Mouse (Mus musculus) CH12.LX (cell line): ENCODE measurements at regions not wholly inside any gene's neighbourhood (a gene's known extent, or its start where the extent isn't known, plus 50 kb on each side); places are given as distances from the start of the nearest gene placed in this dataset.

Experiments
- DNase-seq: peaks from one replicate; pipeline ENCODE4 v3.0.0-alpha.2; 2013; ENCODE audit errors: extremely low read depth
- H3K27ac ChIP-seq: 2 replicates; pipeline ENCODE4 v1.5.1; 2012; ENCODE audit warnings: low read depth, mild to moderate bottlenecking, control low read depth, moderate library complexity; ENCODE audit not compliant: insufficient read depth
- H3K27me3 ChIP-seq: replicated peaks from 2 replicates; pipeline ENCODE3; 2012; ENCODE audit warnings: inconsistent platforms
- H3K36me3 ChIP-seq, 2 experiments: replicated peaks in 1 of 2; 2 replicates each; pipeline versions ENCODE3 to v1.6.1; 2012; ENCODE audit warnings: inconsistent platforms in 1 of 2, low read length in 1 of 2, mild to moderate bottlenecking in 1 of 2, mixed read lengths in 1 of 2, moderate library complexity in 1 of 2; ENCODE audit not compliant: control insufficient read depth in 1 of 2, insufficient read depth in 1 of 2
- H3K4me1 ChIP-seq, 2 experiments: 2 replicates each; pipeline ENCODE4 v1.6.1; 2012; ENCODE audit warnings: inconsistent platforms in 1 of 2, moderate library complexity in 1 of 2; ENCODE audit not compliant: insufficient read depth in 2 of 2, control insufficient read depth in 1 of 2
- H3K4me2 ChIP-seq: 2 replicates; pipeline ENCODE4 v1.6.1; 2012; ENCODE audit warnings: low read depth, mild to moderate bottlenecking, control low read depth; ENCODE audit not compliant: poor library complexity, insufficient read depth, severe bottlenecking
- H3K4me3 ChIP-seq, 3 experiments: fragments of 150-350 bp in 1 of 3; sonication (generic) in 1 of 3; replicated peaks in 1 of 3; 2 replicates each; pipeline versions ENCODE3 to v1.5.1; 2011 to 2012; ENCODE audit warnings: low read depth in 2 of 3, low read length in 2 of 3, mild to moderate bottlenecking in 2 of 3, moderate library complexity in 2 of 3, control low read depth in 1 of 3, improper control_type of control experiment in 1 of 3, inconsistent platforms in 1 of 3, mixed read lengths in 1 of 3; ENCODE audit not compliant: poor library complexity in 1 of 3
- H3K79me2 ChIP-seq: replicated peaks from 2 replicates; pipeline ENCODE4 v1.6.1; 2012; ENCODE audit warnings: mild to moderate bottlenecking, moderate library complexity; ENCODE audit not compliant: control insufficient read depth, poor library complexity, insufficient read depth, severe bottlenecking; ENCODE audit errors: extremely low read depth
- H3K9ac ChIP-seq: 2 replicates; pipeline ENCODE4 v1.6.1; 2012; ENCODE audit warnings: low read depth, mild to moderate bottlenecking, control low read depth, moderate library complexity; ENCODE audit not compliant: insufficient read depth
- H3K9me3 ChIP-seq: replicated peaks from 2 replicates; pipeline ENCODE3; 2012; ENCODE audit warnings: low read length, inconsistent platforms, mixed read lengths
- CHD1 ChIP-seq: IDR thresholded peaks from 2 replicates; pipeline ENCODE4 v1.6.1; 2012; ENCODE audit warnings: low read depth, low read length, improper control_type of control experiment, inconsistent platforms
- CHD2 ChIP-seq: IDR thresholded peaks from 2 replicates; pipeline ENCODE4 v1.6.1; 2011; ENCODE audit warnings: low read length, improper control_type of control experiment
- E2F4 ChIP-seq: IDR thresholded peaks from 2 replicates; pipeline ENCODE4 v1.6.1; 2011; ENCODE audit warnings: low read depth, low read length, improper control_type of control experiment; ENCODE audit not compliant: insufficient replicate concordance
- EP300 ChIP-seq: IDR thresholded peaks from 2 replicates; pipeline ENCODE4 v1.6.1; 2011; ENCODE audit warnings: low read length, improper control_type of control experiment
- ETS1 ChIP-seq: conservative IDR thresholded peaks from 2 replicates; pipeline ENCODE4 v1.6.1; 2012; ENCODE audit warnings: low read depth, mild to moderate bottlenecking, inconsistent platforms, low read length, improper control_type of control experiment, moderate library complexity
- HCFC1 ChIP-seq: IDR thresholded peaks from 2 replicates; pipeline ENCODE4 v1.6.1; 2012; ENCODE audit warnings: low read depth, mild to moderate bottlenecking, inconsistent platforms, low read length, improper control_type of control experiment
- IRF4 ChIP-seq: IDR thresholded peaks from 2 replicates; pipeline ENCODE4 v1.6.1; 2014; ENCODE audit warnings: low read depth, mild to moderate bottlenecking, inconsistent platforms, low read length, improper control_type of control experiment
- JUN ChIP-seq: IDR thresholded peaks from 2 replicates; pipeline ENCODE4 v1.6.1; 2011; ENCODE audit warnings: low read depth, mild to moderate bottlenecking, low read length, improper control_type of control experiment, moderate library complexity; ENCODE audit not compliant: insufficient read depth
- JUND ChIP-seq: conservative IDR thresholded peaks from 2 replicates; pipeline ENCODE4 v1.6.1; 2011; ENCODE audit warnings: low read depth, low read length, improper control_type of control experiment
- KAT2A ChIP-seq: IDR thresholded peaks from 2 replicates; pipeline ENCODE4 v1.6.1; 2012; ENCODE audit warnings: low read length, improper control_type of control experiment, inconsistent platforms; ENCODE audit not compliant: insufficient replicate concordance
- MAX ChIP-seq: IDR thresholded peaks from 2 replicates; pipeline ENCODE4 v1.6.1; 2011; ENCODE audit warnings: low read length, improper control_type of control experiment
- MEF2A ChIP-seq: IDR thresholded peaks from 2 replicates; pipeline ENCODE4 v1.6.1; 2014; ENCODE audit warnings: low read depth, mild to moderate bottlenecking, inconsistent platforms, low read length, improper control_type of control experiment, borderline replicate concordance
- MXI1 ChIP-seq: IDR thresholded peaks from 2 replicates; pipeline ENCODE4 v1.6.1; 2011; ENCODE audit warnings: mild to moderate bottlenecking, low read depth, low read length, improper control_type of control experiment
- MYC ChIP-seq: IDR thresholded peaks from 2 replicates; pipeline ENCODE4 v1.6.1; 2011; ENCODE audit warnings: low read depth, mild to moderate bottlenecking, improper control_type of control experiment, low read length
- NELFE ChIP-seq: IDR thresholded peaks from 2 replicates; pipeline ENCODE4 v1.6.1; 2011; ENCODE audit warnings: low read depth, low read length, improper control_type of control experiment
- PAX5 ChIP-seq: IDR thresholded peaks from 2 replicates; pipeline ENCODE4 v1.6.1; 2012; ENCODE audit warnings: low read length, inconsistent platforms, mixed read lengths
- POLR2A ChIP-seq: IDR thresholded peaks from 2 replicates; pipeline ENCODE4 v1.6.1; 2011; ENCODE audit warnings: low read depth, mild to moderate bottlenecking, improper control_type of control experiment, low read length
- POLR2AphosphoS2 ChIP-seq: IDR thresholded peaks from 2 replicates; pipeline ENCODE4 v1.6.1; 2011; ENCODE audit warnings: low read depth, low read length, improper control_type of control experiment
- RAD21 ChIP-seq: IDR thresholded peaks from 2 replicates; pipeline ENCODE4 v1.6.1; 2011; ENCODE audit warnings: low read depth, mild to moderate bottlenecking, low read length, improper control_type of control experiment, moderate library complexity
- RCOR1 ChIP-seq: conservative IDR thresholded peaks from 2 replicates; pipeline ENCODE4 v1.6.1; 2012; ENCODE audit warnings: low read depth, mild to moderate bottlenecking, inconsistent platforms, low read length, improper control_type of control experiment
- SMC3 ChIP-seq: IDR thresholded peaks from 2 replicates; pipeline ENCODE4 v1.6.1; 2011; ENCODE audit warnings: low read depth, low read length, improper control_type of control experiment
- TCF12 ChIP-seq: IDR thresholded peaks from 2 replicates; pipeline ENCODE4 v1.6.1; 2014; ENCODE audit warnings: low read depth, mild to moderate bottlenecking, inconsistent platforms, low read length, improper control_type of control experiment
- UBTF ChIP-seq: IDR thresholded peaks from 2 replicates; pipeline ENCODE4 v1.6.1; 2012; ENCODE audit warnings: low read depth, mild to moderate bottlenecking, inconsistent platforms, low read length, improper control_type of control experiment, moderate library complexity
- USF1 ChIP-seq: IDR thresholded peaks from 2 replicates; pipeline ENCODE4 v1.6.1; 2014; ENCODE audit warnings: low read depth, mild to moderate bottlenecking, inconsistent platforms, low read length, improper control_type of control experiment
- USF2 ChIP-seq: conservative IDR thresholded peaks from 2 replicates; pipeline ENCODE4 v1.6.1; 2011; ENCODE audit warnings: low read depth, low read length, improper control_type of control experiment
- ZC3H11A ChIP-seq: IDR thresholded peaks from 2 replicates; pipeline ENCODE4 v1.6.1; 2012; ENCODE audit warnings: low read depth, mild to moderate bottlenecking, inconsistent platforms, low read length, improper control_type of control experiment
- ZKSCAN1 ChIP-seq: IDR thresholded peaks from 2 replicates; pipeline ENCODE4 v1.6.1; 2012; ENCODE audit warnings: low read depth, inconsistent platforms, low read length, improper control_type of control experiment, borderline replicate concordance
- ZMIZ1 ChIP-seq: IDR thresholded peaks from 2 replicates; pipeline ENCODE4 v1.6.1; 2012; ENCODE audit warnings: low read depth, mild to moderate bottlenecking, inconsistent platforms, low read length, improper control_type of control experiment
- ZNF384 ChIP-seq: IDR thresholded peaks from 2 replicates; pipeline ENCODE4 v1.6.1; 2012; ENCODE audit warnings: low read depth, low read length, improper control_type of control experiment, inconsistent platforms
- dilution Hi-C: fragments of 300-500 bp; cut with MboI; formaldehyde crosslinking; loops from 2 replicates; pipeline ENCODE4 v1.14.3; 2020; ENCODE audit warnings: low sequenced_read_pairs; ENCODE audit not compliant: extremely low pct_unique_long_range_greater_than_20kb, extremely low pct_ligation_motif_present
- in situ Hi-C: fragments of 300-500 bp; cut with MboI; formaldehyde crosslinking; loops from 3 replicates; pipeline ENCODE4 v1.14.3; 2019; ENCODE audit warnings: low sequenced_read_pairs, low pct_ligation_motif_present, low pct_unique_long_range_greater_than_20kb, mixed read lengths

DNA sequence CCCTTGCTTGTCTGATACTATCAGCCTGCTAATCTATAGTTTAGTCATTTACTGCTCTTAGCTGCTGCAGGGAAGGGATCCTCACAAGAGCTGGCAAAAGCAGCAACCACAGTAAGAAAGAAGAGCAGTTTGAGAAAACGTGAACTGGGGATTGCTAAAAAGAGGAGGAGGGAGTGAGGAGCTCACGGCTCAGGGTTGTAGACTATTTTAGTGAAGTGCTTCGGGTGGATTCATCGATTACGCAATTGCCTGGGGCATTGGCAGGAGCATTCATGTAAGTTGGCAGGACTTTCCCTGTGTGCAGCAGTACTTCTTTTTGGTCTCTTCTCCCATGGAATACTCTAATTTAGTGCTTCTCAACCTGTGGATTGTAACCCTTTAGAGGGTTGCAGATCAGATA, 157.1 kb downstream of the Csl start:
- Histone ChIP-seq H3K79me2 (no peaks in the 10 kb centered on the region), H3K4me1 (no peaks in the 10 kb centered on the region), H3K9ac (no peak overlapping the region), H3K27me3 (no peaks in the 10 kb centered on the region), H3K4me2 (no peak overlapping the region), H3K9me3 (peaks cover 3% of the 10 kb centered on the region), H3K36me3 (no peaks in the 10 kb centered on the region), H3K4me3 (no peak overlapping the region), H3K27ac (no peak overlapping the region)
- TF ChIP-seq JUN, result no peak
- TF ChIP-seq USF2, result no peak
- TF ChIP-seq TCF12, result no peak
- TF ChIP-seq POLR2AphosphoS2, result no peak
- no peak for TF ChIP-seq POLR2A
- TF ChIP-seq MXI1, result no peak
- no peak for TF ChIP-seq ZC3H11A
- TF ChIP-seq HCFC1, result no peak
- TF ChIP-seq ZMIZ1, result no peak
- TF ChIP-seq JUND, result no peak
- TF ChIP-seq EP300, result no peak
- no peak for TF ChIP-seq MYC
- TF ChIP-seq IRF4, result no peak
- no peak for TF ChIP-seq USF1
- TF ChIP-seq E2F4, result no peak
- TF ChIP-seq MEF2A, result no peak
- DNase-seq, result no peak
- in situ Hi-C loops (no loop called here), dilution Hi-C loops (no loop called here)

DNA sequence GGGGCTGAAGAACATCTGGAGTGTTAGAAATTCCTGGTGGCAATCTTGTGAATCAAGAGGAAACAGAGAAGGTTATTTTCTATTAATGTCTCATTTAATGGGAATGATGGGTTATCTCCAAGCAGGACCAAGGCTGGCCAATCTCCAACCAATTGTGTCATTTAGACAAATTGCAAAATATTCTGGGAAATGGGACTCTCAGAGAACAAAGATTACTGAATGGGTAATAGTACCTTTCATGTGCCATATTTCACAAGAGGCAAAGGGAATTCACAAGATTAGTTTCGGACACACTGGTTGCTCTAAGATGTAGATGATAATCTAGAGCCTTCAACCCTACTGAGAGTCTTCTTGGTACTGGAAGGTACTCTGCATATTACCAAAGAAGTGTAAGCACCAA, 155.3 kb downstream of the Csl start:
- Histone ChIP-seq H3K79me2 (no peaks in the 10 kb centered on the region), H3K9ac (no peak overlapping the region), H3K36me3 (no peaks in the 10 kb centered on the region), H3K4me1 (no peaks in the 10 kb centered on the region), H3K4me2 (no peak overlapping the region), H3K9me3 (no peaks in the 10 kb centered on the region), H3K4me3 (no peak overlapping the region), H3K27ac (no peak overlapping the region)
- in situ Hi-C loops, result no loop called here
- dilution Hi-C loops, result no loop called here
- no peak for DNase-seq
- TF ChIP-seq CHD1 (no peak), ZNF384 (no peak), RAD21 (no peak), MAX (no peak), SMC3 (no peak), USF2 (no peak), CHD2 (no peak), RCOR1 (no peak), MXI1 (no peak), UBTF (no peak), POLR2AphosphoS2 (no peak), ZKSCAN1 (no peak), MEF2A (no peak), NELFE (no peak), MYC (no peak), PAX5 (no peak), ETS1 (no peak), KAT2A (no peak), IRF4 (no peak)
- TF ChIP-seq, all 38 proteins: peak for 0
- no peaks in the 10 kb centered on the region for H3K27me3 ChIP-seq
